Mouse (Mus musculus) heart, adult 18-20 months (tissue): Measurements from ENCODE around the gene Mrgpra2b. TPM values are rescaled to one million over a fixed set of nuclear protein-coding genes. Genes with fewer than 3 reads are reported as not detected.
"Not testable (repeated sequence)": the region's sequence is repeated elsewhere in the genome, so short reads cannot be mapped to it uniquely, and the experiment has no call there.

Experiments used
- DNase-seq, 2 experiments: peaks; one replicate each; pipeline ENCODE4 v3.0.0; 2021 to 2022; ENCODE audit warnings: mixed read lengths in 1 of 2
- long read RNA-seq, 2 experiments: library from polyadenylated mRNA; stranded (forward); transcript quantifications; one replicate each; pipeline ENCODE4 v2.0.0; 2021
- total RNA-seq, 2 experiments: library from RNA; stranded (reverse); gene quantifications; 2 replicates each; pipeline ENCODE4 v1.2.3; 2021

The Mrgpra2b gene
- total RNA-seq, result not detected
- long read RNA-seq, experiment 1, result 0 reads
- long read RNA-seq, experiment 2, result 0 reads

DNA sequence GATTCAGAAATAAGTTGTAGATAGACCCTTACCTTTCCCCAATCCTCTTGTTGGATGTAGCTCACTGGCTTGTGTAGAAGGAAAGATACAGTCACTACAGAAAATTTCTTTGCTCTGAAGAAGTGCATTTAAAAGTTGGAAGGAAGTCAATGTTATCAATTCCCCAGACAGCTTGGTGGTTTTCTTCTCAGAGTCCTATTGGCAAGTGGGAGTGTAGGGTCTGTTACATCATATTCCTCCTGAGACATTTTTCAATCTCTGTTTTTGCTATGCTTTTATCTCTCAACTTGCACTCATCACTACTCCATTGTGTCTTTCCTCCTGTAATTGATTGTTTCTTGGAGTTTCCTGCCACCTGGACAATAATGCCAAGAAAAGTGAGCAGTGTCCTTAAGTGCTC, at the start of gene Mrgpra2b:
Gene Mrgpra2b (minus strand): TSS at position 101 of the 400 bp plus-strand sequence.
- DNase-seq, result no peak

DNA sequence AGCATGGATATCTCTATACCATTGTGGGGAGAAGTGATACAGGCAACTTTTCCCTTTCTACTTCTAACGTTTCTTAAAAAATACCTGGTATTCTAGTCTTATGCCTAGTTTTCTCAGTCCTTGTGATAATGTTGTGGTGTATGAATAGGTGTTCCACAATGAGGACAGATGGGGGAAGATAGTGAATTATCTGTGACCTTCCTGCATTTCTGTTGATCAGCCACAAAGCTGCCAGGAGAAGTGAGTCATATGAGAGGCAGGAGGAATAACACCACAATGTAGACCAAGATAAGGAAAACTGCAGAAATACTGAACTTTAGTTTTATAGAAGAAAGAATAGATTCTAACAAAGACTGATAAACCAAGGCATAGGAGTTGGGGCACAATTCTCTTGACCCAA, 12.3 kb downstream of the Mrgpra2b start:
- DNase-seq, result no peak

GRCm38 (mm10) chr7:47515050-47515449, 13.6 kb downstream of the Mrgpra2b start:
- no peak for DNase-seq

DNA sequence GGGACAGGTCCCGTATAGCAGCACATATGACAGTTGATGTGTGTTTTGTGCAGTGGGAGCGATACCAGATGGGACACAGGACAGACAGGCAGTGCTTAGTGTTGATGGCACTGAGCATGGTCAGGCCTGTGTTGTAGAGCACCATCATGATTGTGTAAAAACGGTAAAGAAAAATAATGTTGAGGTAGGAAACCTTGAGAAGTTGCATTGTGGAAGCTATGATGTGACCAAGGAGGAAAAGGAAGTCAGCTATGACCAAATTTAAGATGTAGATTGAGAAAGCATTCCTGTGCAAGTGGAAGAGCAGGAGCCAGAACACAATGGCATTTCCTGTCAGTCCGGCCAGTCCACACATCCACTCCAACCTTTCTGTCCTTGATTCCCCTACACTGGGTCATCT, 25.7 kb downstream of the Mrgpra2b start:
- no peak for DNase-seq

DNA sequence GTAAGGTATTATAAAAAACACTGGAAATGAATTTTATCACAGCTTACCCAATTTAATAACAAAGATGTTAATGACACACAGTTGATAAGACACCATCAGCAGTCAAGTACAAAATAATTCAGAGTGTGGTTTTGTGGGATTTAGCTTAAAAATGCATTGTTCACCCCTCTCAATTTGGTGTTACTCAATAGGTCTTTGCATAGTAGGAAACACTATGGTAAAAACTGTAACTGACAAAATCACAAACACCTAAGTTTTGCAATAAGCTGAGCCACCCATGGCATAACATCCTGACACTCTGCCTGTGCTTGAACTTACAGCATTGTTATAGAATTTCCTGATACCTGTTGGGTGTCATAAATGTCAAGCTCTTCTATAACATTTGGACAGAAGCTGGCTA, 37.4 kb downstream of the Mrgpra2b start:
- DNase-seq, result not testable (repeated sequence)

- not testable (repeated sequence) for DNase-seq
These were observed 39.2 kb downstream of the Mrgpra2b start for GRCm38 (mm10) chr7:47489438-47489837.

DNA sequence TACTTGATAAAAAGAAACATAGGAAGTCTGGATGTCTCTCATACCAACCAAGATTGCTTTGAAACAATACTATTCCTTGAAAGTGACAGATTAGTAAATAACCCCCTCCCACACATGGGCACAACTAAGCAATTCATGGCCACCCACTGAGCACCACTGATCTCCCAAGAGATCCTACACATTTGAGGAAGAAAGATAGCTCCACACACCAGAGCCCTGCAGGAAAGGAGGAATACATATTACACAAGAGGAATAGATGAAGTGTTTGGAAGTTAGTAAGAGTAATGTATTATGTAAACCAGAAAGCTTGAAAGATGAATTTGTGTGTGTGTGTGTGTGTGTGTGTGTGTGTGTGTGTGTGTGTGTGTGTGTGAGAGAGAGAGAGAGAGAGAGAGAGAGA, 45.5 kb downstream of the Mrgpra2b start:
- not testable (repeated sequence) for DNase-seq

GRCm38 (mm10) chr7:47473904-47474303, 54.8 kb downstream of the Mrgpra2b start:
- DNase-seq, result not testable (repeated sequence)

DNA sequence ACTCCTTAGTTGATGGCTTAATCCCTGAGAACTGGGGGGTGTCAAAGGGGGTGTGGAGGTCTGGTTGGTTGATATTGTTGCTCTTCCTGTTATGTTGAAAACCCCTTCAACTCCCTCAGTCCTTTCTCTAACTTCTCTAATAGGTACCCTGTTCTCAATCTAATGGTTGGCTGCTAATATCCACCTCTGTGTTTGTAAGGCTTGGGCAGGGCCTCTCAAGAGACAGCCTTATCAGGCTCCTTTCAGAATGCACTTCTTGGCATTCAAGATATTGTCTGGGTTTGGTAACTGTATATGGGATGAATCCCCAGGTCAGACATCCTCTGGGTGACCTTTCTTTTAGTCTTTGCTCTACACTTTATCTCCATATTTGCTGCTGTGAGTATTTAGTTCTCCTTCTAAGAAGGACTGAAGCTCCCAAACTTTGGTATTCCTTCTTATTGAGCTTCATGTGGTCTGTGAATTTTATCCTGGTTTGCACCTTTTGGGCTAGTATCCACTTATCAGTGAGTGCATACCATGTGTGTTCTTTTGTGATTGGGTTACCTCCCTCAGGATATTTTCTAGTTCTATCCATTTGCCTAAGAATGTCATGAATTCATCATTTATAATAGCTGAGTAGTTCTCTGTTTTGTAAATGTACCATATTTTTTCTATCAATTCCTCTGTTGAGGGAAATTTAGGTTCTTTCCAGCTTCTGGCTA, 63.2 kb downstream of the Mrgpra2b start:
- not testable (repeated sequence) for DNase-seq

GRCm38 (mm10) chr7:47452015-47452414, 76.6 kb downstream of the Mrgpra2b start, which contains the start of gene Mrgpra2a:
Gene Mrgpra2a (minus strand): TSS chr7:47452139.
- DNase-seq, result not testable (repeated sequence)

- DNase-seq, result not testable (repeated sequence)
These were observed 82.9 kb downstream of the Mrgpra2b start for GRCm38 (mm10) chr7:47445729-47446128.

DNA sequence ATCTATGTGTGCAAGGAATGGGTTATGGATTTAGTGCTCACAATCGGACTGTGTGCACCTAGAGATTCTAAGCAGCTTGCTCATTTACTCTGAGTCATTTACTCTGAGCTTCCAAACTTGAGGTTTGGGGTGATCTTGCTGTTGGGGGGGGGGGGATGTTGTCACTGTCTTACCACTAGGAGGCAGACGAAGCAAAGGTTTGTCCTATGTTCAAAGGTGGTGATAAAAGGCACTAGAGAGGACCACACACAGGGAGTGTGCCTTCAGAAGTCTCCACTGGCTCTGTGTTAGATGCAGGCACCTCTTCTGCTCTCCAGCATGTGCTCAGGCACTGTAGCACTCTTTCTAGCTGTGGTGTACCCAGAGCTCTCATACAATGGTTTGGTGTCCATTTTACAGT, 92.2 kb downstream of the Mrgpra2b start:
- DNase-seq, result not testable (repeated sequence)

DNA sequence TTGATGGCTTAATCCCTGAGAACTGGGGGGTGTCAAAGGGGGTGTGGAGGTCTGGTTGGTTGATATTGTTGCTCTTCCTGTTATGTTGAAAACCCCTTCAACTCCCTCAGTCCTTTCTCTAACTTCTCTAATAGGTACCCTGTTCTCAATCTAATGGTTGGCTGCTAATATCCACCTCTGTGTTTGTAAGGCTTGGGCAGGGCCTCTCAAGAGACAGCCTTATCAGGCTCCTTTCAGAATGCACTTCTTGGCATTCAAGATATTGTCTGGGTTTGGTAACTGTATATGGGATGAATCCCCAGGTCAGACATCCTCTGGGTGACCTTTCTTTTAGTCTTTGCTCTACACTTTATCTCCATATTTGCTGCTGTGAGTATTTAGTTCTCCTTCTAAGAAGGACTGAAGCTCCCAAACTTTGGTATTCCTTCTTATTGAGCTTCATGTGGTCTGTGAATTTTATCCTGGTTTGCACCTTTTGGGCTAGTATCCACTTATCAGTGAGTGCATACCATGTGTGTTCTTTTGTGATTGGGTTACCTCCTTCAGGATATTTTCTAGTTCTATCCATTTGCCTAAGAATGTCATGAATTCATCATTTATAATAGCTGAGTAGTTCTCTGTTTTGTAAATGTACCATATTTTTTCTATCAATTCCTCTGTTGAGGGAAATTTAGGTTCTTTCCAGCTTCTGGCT, 100.7 kb downstream of the Mrgpra2b start:
- not testable (repeated sequence) for DNase-seq

Other genes starting within 250 kb of the Mrgpra2b start
- not detected for gene Mrgpra1, start 174.6 kb downstream of the Mrgpra2b start, total RNA-seq
- gene Mrgpra2a, start 76.7 kb downstream of the Mrgpra2b start, total RNA-seq, result not detected
- gene Mrgpra3, start 72.5 kb upstream of the Mrgpra2b start, total RNA-seq, result not detected